In the genomic region with DNA sequence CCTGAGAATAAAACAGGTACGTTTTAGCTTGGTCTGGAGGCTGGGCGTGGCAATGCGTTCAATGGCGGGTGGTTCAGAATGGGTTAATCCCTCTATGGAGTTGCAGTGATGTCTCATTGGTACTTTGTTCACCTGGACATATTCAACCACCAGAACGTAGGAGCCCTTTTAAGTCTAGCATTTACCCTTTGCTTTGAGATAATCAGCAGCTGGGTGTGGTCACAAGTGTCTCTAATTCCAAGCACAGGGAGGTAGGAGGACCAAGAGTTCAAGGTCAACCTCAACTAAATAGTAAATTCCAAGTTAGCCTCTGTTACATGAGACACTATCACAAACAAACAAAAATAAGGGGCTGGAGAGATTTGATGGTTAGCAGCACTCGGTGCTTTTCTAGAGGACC, we compare ENCODE assay signal across 24 mouse cellular contexts. TPM values are rescaled to one million over a fixed set of nuclear protein-coding genes. Genes with fewer than 3 reads are reported as not detected.
"Had no signal": no experiment of that assay in that cellular context is flagged by ENCODE, and none has a peak within 500 bp of the region (broad histone marks: within the 10 kb centered on the region; RNA-seq: fewer than 3 reads in every experiment).

No protein-coding gene starts in this region.

- H3K27ac ChIP-seq: liver, embryonic 14.5 days; midbrain, embryonic 10.5 days; midbrain, embryonic 13.5 days; midbrain, embryonic 15.5 days; neural tube, embryonic 13.5 days; neural tube, embryonic 15.5 days had no signal

- H3K9me3 ChIP-seq: midbrain, embryonic 10.5 days; midbrain, embryonic 13.5 days; midbrain, embryonic 15.5 days; neural tube, embryonic 13.5 days; neural tube, embryonic 15.5 days had no signal

- H3K27me3 ChIP-seq: midbrain, embryonic 13.5 days; midbrain, embryonic 15.5 days; neural tube, embryonic 13.5 days; neural tube, embryonic 15.5 days had no signal

- H3K36me3 ChIP-seq: midbrain, embryonic 10.5 days; midbrain, embryonic 13.5 days; midbrain, embryonic 15.5 days; neural tube, embryonic 13.5 days had no signal

- H3K4me3 ChIP-seq: midbrain, embryonic 10.5 days; midbrain, embryonic 13.5 days; midbrain, embryonic 15.5 days; myocyte; neural tube, embryonic 13.5 days; neural tube, embryonic 15.5 days had no signal

- ATAC-seq: midbrain, embryonic 13.5 days; midbrain, embryonic 15.5 days had no signal

- DNase-seq: lung, adult 18-20 months; lung, embryonic 14.5 days; lung, postnatal 10 days; lung, postnatal 4 days; retina, postnatal 1 day; right cerebral cortex, adult 18-20 months; right cerebral cortex, postnatal 25 days; right cerebral cortex, postnatal 4 days; spleen, adult 18-20 months; thymus, adult 18-20 months; thymus, postnatal 14 days; thymus, postnatal 36 days had no signal

- H3K4me1 ChIP-seq: midbrain, embryonic 10.5 days; midbrain, embryonic 13.5 days; midbrain, embryonic 15.5 days; neural tube, embryonic 13.5 days; neural tube, embryonic 15.5 days had no signal

RNA-seq across cellular contexts. Expression of gene Tmigd3, which starts 58.1 kb away (rescaled TPM):
- total RNA-seq: megakaryocyte-erythroid progenitor cell, adult 5-6 weeks had no signal
- polyA plus RNA-seq: liver, embryonic 16.5 days; lung, embryonic 16.5 days; midbrain, embryonic 10.5 days; midbrain, embryonic 13.5 days; midbrain, embryonic 15.5 days; neural tube, embryonic 11.5 days; neural tube, embryonic 13.5 days; neural tube, embryonic 15.5 days; stomach, embryonic 14.5 days had no signal
